Mouse (Mus musculus) kidney, embryonic 14.5 days (tissue): Measurements from ENCODE around the gene Dazl. TPM values are rescaled to one million over a fixed set of nuclear protein-coding genes. Genes with fewer than 3 reads are reported as not detected.

Source experiments
- ATAC-seq: fragments of 200-750 bp; cut with Nextera tagmentation; 2 replicates; pipeline ENCODE4 v1.8.0; 2017; ENCODE audit warnings: moderate number of reproducible peaks, mild to moderate bottlenecking, moderate TSS enrichment, moderate library complexity; ENCODE audit not compliant: low FRiP score, low TSS enrichment
- H3K27ac ChIP-seq: fragments of 300-500 bp; sonication (generic); 2 replicates; pipeline ENCODE4 v1.5.1; 2014; ENCODE audit warnings: low read depth, mild to moderate bottlenecking, low read length, moderate library complexity, mixed read lengths
- H3K27me3 ChIP-seq: fragments of 300-500 bp; sonication (generic); 2 replicates; pipeline ENCODE4 v1.6.1; 2014; ENCODE audit warnings: mild to moderate bottlenecking, low read length; ENCODE audit not compliant: control insufficient read depth, insufficient read depth
- H3K36me3 ChIP-seq: fragments of 300-500 bp; sonication (generic); 2 replicates; pipeline ENCODE4 v1.6.1; 2014; ENCODE audit warnings: low read length, mixed read lengths; ENCODE audit not compliant: control insufficient read depth, insufficient read depth
- H3K4me1 ChIP-seq: fragments of 300-500 bp; sonication (generic); 2 replicates; pipeline ENCODE4 v1.6.1; 2014; ENCODE audit warnings: low read length, mixed read lengths; ENCODE audit not compliant: control insufficient read depth, insufficient read depth
- H3K4me2 ChIP-seq: fragments of 300-500 bp; sonication (generic); replicated peaks from 2 replicates; pipeline ENCODE4 v1.6.1; 2014; ENCODE audit warnings: low read depth, mild to moderate bottlenecking, low read length
- H3K4me3 ChIP-seq: fragments of 300-500 bp; sonication (generic); 2 replicates; pipeline ENCODE4 v1.5.1; 2014; ENCODE audit warnings: mild to moderate bottlenecking, low read length
- H3K9ac ChIP-seq: fragments of 300-500 bp; sonication (generic); 2 replicates; pipeline ENCODE4 v1.6.1; 2014; ENCODE audit warnings: low read depth, mild to moderate bottlenecking, low read length, moderate library complexity
- H3K9me3 ChIP-seq: fragments of 300-500 bp; sonication (generic); 2 replicates; pipeline ENCODE4 v1.6.1; 2016; ENCODE audit warnings: low read length; ENCODE audit not compliant: control insufficient read depth
- WGBS: fragments of 180-500 bp; shearing (Covaris S2); extraction: QIAGEN DNeasy Blood & Tissue Kit; methylation state at CpG from one replicate; pipeline ENCODE4 v1.1.7; 2014; 5-methylcytosine and 5-hydroxymethylcytosine counted together
- polyA plus RNA-seq: library from polyadenylated mRNA; unstranded; fragments of >200 nt; fragmentation: Nextera tagmentation; extraction: Ambion mirVana; gene quantifications from 2 replicates; pipeline ENCODE4 v1.2.1, GENCODE M21; 2014

Gene Dazl
- not detected in 2 replicates for polyA plus RNA-seq

DNA sequence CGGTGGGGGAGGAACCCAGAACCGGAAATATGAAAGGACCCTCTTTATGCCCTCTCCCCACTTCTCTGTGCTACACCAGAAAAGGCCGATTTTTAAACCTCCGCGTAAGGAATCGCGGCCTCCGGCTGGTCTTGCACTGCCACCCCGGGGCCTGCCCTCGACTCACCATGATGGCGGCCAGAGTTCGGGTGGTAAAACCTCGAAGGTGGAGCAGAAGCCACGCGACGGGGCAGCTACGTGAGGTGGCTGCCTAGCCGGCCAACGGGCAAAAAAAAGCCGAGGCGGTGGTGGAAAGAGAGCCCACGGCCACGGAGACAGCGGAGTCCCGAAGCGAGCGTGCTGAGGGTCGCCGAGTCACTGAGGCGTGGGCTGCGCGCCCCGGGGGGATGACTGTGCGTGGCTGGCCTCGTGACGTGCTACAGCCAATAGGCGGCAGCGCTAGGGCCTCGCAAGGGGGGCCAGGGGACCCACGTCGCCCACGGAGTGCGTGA is at the start of gene Dazl:
Gene Dazl (minus strand): TSS at position 396 of the 491 bp plus-strand sequence.
- Histone ChIP-seq H3K4me3 (peak within 1 kb of the TSS; percentile 38), H3K27me3 (no peaks in the 10 kb centered on the region), H3K27ac (peak within 1 kb of the TSS; percentile 59; the same call in 1 of the 2 replicates), H3K36me3 (no peaks in the 10 kb centered on the region), H3K9me3 (peaks cover 11% of the 10 kb centered on the region), H3K4me1 (no peaks in the 10 kb centered on the region), H3K9ac (peak within 1 kb of the TSS; percentile 60), H3K4me2 (peak within 1 kb of the TSS; percentile 51)
- 95% methylated on average over 42 of the region's 43 CpGs for WGBS
- ATAC-seq, result peak; percentile 1; the same call in 1 of the 2 replicates

DNA sequence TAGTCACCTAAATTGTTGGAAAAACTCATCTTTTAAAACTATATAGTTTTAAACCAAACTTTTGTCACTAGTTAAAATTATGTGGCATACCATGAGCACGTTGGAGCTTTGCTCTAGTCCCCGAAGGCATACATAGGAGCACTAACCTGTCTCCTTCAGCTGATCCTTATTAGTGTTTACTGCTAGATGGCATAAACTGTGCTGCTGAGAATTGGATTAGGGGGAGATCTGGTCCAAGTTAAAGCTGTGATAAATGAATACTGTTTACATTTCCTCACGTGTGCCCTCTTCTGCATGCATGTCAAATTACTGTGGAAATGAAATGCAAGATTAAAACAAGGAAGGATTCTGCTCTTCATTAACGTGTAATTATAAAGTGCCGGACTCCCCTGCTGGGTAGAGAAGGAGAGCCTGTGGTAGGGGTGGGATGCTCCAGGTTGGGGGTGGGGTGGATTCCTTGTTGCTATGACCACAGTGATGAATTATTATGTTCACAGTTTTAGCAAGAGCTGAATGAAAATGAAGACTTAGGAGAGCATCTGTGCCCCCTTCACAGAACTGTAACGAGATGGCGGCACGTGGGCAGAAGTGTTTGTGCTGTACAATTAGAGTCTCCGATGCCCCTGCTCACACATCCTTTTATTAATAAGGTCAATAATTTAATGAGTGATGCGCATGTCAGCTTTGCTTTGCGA is 48.6 kb upstream of the Dazl start:
- H3K27me3 ChIP-seq, result no peaks in the 10 kb centered on the region
- no peak overlapping the region for H3K4me3 ChIP-seq
- no peaks in the 10 kb centered on the region for H3K4me1 ChIP-seq
- no peak overlapping the region for H3K4me2 ChIP-seq
- no peaks in the 10 kb centered on the region for H3K9me3 ChIP-seq
- ATAC-seq, result no peak
- no peaks in the 10 kb centered on the region for H3K36me3 ChIP-seq
- no peak overlapping the region for H3K27ac ChIP-seq
- 89% methylated on average over 11 of the region's 11 CpGs for WGBS
- H3K9ac ChIP-seq, result no peak overlapping the region

DNA sequence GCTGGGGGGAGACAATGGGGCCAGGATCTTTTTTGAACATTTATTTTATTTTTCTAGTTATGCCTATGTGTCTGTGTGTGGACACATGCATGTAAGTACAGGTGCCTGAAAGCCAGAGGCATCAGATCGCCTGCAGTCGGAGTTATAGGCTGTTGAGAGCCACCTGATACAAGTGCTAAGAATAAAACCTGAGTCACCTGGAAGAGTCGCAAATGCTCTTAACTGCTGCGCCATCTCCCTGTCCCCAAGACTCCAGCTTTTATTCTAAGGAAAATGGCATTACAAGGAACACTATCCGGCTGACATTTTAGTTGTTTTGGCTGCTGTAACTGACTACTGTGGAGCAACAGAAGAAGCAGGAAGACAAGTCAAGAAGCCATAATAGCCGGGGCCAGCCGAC is 45.5 kb upstream of the Dazl start:
- Histone ChIP-seq H3K36me3 (no peaks in the 10 kb centered on the region), H3K9ac (no peak overlapping the region), H3K4me1 (no peaks in the 10 kb centered on the region), H3K27ac (no peak overlapping the region), H3K4me3 (no peak overlapping the region), H3K27me3 (no peaks in the 10 kb centered on the region), H3K9me3 (no peaks in the 10 kb centered on the region), H3K4me2 (no peak overlapping the region)
- WGBS, result 94% methylated on average over 7 of the region's 7 CpGs
- ATAC-seq, result no peak

DNA sequence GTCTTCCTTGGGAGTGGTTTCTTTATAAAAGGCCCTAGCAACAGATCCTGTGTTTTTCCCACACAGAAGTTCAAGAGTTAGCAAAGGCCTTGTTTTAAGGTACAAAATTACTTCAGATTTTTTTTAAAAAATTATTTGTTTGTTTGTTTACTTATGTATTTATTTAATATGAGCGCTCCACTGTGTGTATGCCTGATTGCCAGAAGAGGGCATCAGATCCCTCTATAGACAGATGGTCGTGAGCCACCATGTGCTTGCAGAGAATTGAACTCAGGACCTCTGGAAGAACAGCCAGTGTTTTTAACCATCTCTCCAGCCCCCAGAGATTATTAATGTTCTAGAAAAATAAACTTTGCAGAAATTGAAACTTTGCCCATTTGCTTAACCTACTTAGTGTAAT is 42.3 kb upstream of the Dazl start:
- no peaks in the 10 kb centered on the region for H3K9me3 ChIP-seq
- H3K36me3 ChIP-seq, result no peaks in the 10 kb centered on the region
- H3K9ac ChIP-seq, result no peak overlapping the region
- H3K4me1 ChIP-seq, result no peaks in the 10 kb centered on the region
- no peak overlapping the region for H3K4me3 ChIP-seq
- 83% methylated on average over 2 of the region's 2 CpGs for WGBS
- no peak for ATAC-seq
- H3K27ac ChIP-seq, result no peak overlapping the region
- H3K4me2 ChIP-seq, result no peak overlapping the region
- H3K27me3 ChIP-seq, result no peaks in the 10 kb centered on the region

DNA sequence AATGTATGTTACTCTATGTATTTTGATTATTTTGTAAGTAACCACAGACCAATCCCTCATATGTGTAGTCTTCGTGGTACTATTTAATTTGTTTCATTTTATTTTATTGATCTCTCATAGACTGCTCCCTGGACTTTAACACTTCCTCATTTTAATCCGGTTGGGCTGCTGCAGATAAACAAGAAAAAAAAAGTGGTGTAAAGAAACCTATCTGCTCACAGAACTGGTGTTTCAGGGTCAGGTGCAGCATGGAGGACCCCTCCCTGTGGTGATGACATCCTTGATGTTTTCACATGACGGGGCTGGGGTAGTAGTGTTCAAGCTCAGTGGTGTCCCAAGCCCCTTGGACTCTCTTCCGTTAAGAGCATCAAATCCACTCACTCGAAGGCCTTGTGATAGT is 41.3 kb upstream of the Dazl start:
- WGBS, result 75% methylated on average over 5 of the region's 5 CpGs
- Histone ChIP-seq H3K27ac (no peak overlapping the region), H3K4me2 (no peak overlapping the region), H3K9me3 (no peaks in the 10 kb centered on the region), H3K4me3 (no peak overlapping the region), H3K4me1 (no peaks in the 10 kb centered on the region), H3K27me3 (no peaks in the 10 kb centered on the region), H3K9ac (no peak overlapping the region), H3K36me3 (no peaks in the 10 kb centered on the region)
- ATAC-seq, result no peak

DNA sequence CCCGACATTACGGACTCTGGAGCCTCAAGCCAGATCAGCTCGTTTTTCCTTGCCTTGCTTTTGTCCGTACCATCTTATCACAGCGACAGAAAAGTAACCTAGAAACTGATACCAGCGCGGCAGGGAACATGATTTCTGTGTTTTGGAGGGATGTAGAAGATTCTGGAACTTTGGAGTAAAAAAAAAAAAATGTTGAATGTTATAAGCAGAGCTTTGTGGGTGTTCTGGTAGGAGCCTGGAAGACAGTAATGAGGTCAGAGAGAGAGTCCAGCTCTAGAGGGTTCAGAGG is 38.5 kb upstream of the Dazl start:
- no peaks in the 10 kb centered on the region for H3K36me3 ChIP-seq
- H3K9me3 ChIP-seq, result no peaks in the 10 kb centered on the region
- no peak overlapping the region for H3K4me2 ChIP-seq
- WGBS, result 79% methylated on average over 7 of the region's 7 CpGs
- H3K4me3 ChIP-seq, result no peak overlapping the region
- H3K27me3 ChIP-seq, result no peaks in the 10 kb centered on the region
- H3K27ac ChIP-seq, result no peak overlapping the region
- H3K9ac ChIP-seq, result no peak overlapping the region
- no peak for ATAC-seq
- no peaks in the 10 kb centered on the region for H3K4me1 ChIP-seq

DNA sequence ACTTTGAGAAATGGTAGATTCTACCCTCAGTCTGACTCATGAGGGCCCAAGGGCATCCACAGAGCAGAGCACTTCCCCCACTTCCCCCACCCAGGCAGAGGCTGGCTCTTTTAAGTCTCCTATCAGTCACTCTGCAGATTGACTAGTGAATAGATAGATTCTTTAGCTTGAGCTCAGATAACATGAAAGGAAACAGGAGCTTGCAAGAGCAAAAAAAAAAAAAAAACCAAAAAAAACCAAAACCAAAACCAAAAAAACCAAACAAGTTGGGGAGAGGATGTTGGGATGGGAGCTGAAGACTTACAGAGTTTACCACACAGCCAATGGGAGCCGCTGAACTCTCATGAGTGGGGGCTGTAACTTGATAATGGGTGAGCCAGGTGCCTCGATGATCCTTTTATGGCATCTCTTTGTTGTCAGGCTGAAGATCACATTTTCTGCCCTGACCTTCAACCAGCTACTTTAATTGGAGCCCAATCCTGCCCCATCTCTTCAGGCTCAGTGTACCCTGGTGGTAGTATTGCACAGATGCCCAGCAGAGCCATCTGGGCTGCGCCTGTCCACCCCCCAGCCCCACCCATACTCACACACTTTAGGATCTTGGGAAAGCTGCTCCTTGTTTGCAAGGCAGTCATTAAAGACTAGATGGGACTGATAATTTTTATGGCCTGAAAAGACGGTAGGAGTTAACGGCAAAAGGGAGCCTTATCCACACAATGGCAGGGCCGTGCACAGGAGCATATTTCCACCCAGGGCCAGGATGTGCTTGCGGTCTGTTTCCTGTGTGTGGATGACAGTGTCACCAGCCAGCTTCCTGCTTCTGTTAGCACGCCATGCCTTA is 38.0 kb upstream of the Dazl start:
- Histone ChIP-seq H3K4me3 (no peak overlapping the region), H3K27ac (peak overlapping the region; percentile 30; the same call in 1 of the 2 replicates), H3K4me2 (no peak overlapping the region), H3K9ac (no peak overlapping the region), H3K36me3 (no peaks in the 10 kb centered on the region), H3K4me1 (no peaks in the 10 kb centered on the region), H3K27me3 (no peaks in the 10 kb centered on the region), H3K9me3 (no peaks in the 10 kb centered on the region)
- 33% methylated on average over 8 of the region's 8 CpGs for WGBS
- no peak for ATAC-seq

DNA sequence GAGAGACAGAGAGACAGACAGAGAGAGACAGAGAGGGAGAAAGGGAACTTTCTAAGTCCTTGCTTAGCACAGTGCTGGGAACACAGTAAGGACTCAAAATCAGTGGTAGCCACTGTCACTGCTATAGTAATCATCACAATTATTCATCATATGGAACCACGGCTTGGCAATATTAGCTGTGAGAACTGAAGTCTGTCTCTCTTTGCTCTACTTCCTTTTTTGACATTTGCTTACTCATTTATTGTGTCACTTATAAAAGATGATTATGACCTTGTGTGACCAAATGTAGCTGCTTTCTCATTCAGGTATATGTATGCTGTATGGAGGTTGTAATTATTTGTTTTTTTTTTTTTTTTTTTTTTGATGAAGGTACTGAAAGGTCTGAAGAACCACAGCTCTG is 36.8 kb upstream of the Dazl start:
- no peaks in the 10 kb centered on the region for H3K27me3 ChIP-seq
- H3K9me3 ChIP-seq, result no peaks in the 10 kb centered on the region
- H3K36me3 ChIP-seq, result no peaks in the 10 kb centered on the region
- H3K9ac ChIP-seq, result no peak overlapping the region
- no peak overlapping the region for H3K4me2 ChIP-seq
- H3K4me3 ChIP-seq, result no peak overlapping the region
- no peaks in the 10 kb centered on the region for H3K4me1 ChIP-seq
- no peak overlapping the region for H3K27ac ChIP-seq
- WGBS, result 94% methylated on average over 1 of the region's 1 CpGs
- no peak for ATAC-seq

DNA sequence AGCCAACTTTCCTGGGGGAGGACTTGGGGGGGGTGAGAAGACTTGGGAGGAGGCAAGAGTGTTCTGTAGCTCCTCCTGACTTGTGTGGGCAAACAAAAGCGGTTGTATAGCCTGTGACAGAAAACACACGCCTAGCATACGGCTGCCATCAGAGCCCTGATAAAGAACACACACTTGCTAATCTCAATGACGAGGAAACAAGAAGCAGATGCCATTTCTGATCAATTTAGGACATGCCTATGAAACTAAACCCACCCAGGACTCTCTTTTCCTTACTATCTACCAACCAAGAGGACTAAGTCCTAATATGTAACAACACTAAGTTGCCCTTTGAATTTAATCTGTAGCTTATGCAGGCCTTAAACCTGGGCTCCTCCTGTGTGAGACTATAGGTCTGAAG is 31.2 kb upstream of the Dazl start:
- H3K36me3 ChIP-seq, result no peaks in the 10 kb centered on the region
- H3K4me1 ChIP-seq, result no peaks in the 10 kb centered on the region
- H3K9me3 ChIP-seq, result no peaks in the 10 kb centered on the region
- H3K4me3 ChIP-seq, result no peak overlapping the region
- H3K27ac ChIP-seq, result no peak overlapping the region
- ATAC-seq, result no peak
- no peak overlapping the region for H3K4me2 ChIP-seq
- H3K9ac ChIP-seq, result no peak overlapping the region
- H3K27me3 ChIP-seq, result no peaks in the 10 kb centered on the region
- 81% methylated on average over 4 of the region's 4 CpGs for WGBS
